Mouse (Mus musculus) embryo, embryonic 11.5 days (tissue): Measurements from ENCODE around the gene Coro6.

Experiments
- DNase-seq: peaks from one replicate; pipeline ENCODE4 v3.0.0-alpha.2; 2012; ENCODE audit warnings: low read depth, low spot score

The Coro6 gene

GRCm38 (mm10) chr11:77493512-77494343, 31.5 kb downstream of the Coro6 start, which contains the start of gene Git1:
Git1 (plus strand) TSS chr11:77493562.
- DNase-seq, result no peak

- no peak for DNase-seq
These were observed 32.1 kb downstream of the Coro6 start for GRCm38 (mm10) chr11:77494344-77494676.

- no peak for DNase-seq
These were observed 32.6 kb downstream of the Coro6 start for GRCm38 (mm10) chr11:77494782-77495181.

GRCm38 (mm10) chr11:77495507-77495906, 33.3 kb downstream of the Coro6 start:
- DNase-seq, result no peak

GRCm38 (mm10) chr11:77497341-77497756, 35.1 kb downstream of the Coro6 start:
- DNase-seq, result peak; percentile 59

GRCm38 (mm10) chr11:77497851-77498250, 35.6 kb downstream of the Coro6 start:
- no peak for DNase-seq

GRCm38 (mm10) chr11:77498261-77499139, 36.3 kb downstream of the Coro6 start:
- DNase-seq, result no peak

- no peak for DNase-seq
These were observed 37.1 kb downstream of the Coro6 start for GRCm38 (mm10) chr11:77499354-77499753.

- no peak for DNase-seq
These were observed 38.4 kb downstream of the Coro6 start for GRCm38 (mm10) chr11:77500361-77501325.

- no peak for DNase-seq
These were observed 39.2 kb downstream of the Coro6 start for GRCm38 (mm10) chr11:77501392-77501791.

GRCm38 (mm10) chr11:77501971-77502370, 39.8 kb downstream of the Coro6 start:
- DNase-seq, result no peak

GRCm38 (mm10) chr11:77502481-77502880, 40.3 kb downstream of the Coro6 start:
- no peak for DNase-seq

- no peak for DNase-seq
These were observed 41.3 kb downstream of the Coro6 start for GRCm38 (mm10) chr11:77503511-77503910.

- no peak for DNase-seq
These were observed 42.2 kb downstream of the Coro6 start for GRCm38 (mm10) chr11:77504377-77504776.

- DNase-seq, result no peak
These were observed 43.2 kb downstream of the Coro6 start for GRCm38 (mm10) chr11:77505291-77505980.

GRCm38 (mm10) chr11:77506273-77506672, 44.1 kb downstream of the Coro6 start:
- no peak for DNase-seq

- DNase-seq, result no peak
These were observed 44.7 kb downstream of the Coro6 start for GRCm38 (mm10) chr11:77506941-77507340.

GRCm38 (mm10) chr11:77507426-77507825, 45.2 kb downstream of the Coro6 start:
- no peak for DNase-seq

- DNase-seq, result peak; percentile 73
These were observed 46.1 kb downstream of the Coro6 start for GRCm38 (mm10) chr11:77508068-77509021.

GRCm38 (mm10) chr11:77511336-77511735, 49.1 kb downstream of the Coro6 start:
- no peak for DNase-seq
